Comparison of ENCODE assay signal across 16 mouse cellular contexts in the genomic region with DNA sequence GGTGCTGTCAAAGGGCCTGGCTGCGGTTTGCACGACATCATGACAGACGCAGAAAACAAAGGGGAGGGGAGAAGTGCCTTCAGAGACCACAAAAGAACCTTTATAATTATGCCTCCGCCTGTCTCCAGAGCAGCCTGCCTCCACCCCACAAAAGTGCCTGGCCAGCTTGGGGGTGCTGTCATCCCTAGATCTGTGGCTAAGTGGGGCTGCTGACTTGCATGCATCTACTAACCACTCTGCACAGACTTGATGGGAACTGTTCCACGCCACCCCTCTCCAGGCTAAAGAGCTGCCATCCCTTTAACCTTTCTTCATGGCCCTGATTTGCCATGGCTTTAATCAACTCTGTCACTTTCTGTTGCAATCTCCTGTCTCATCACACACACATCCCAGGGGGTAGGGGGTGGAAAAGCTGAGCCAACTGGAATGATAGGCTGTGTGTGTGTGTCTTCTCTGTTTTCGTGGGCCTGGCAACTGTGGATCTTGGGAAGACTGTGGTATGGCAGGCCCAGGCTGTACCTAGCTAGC.
"Had no signal": no experiment of that assay in that cellular context is flagged by ENCODE, and none has a peak within 500 bp of the region (broad histone marks: within the 10 kb centered on the region; RNA-seq: fewer than 3 reads in every experiment).

No protein-coding gene starts in this region.

- H3K4me2 ChIP-seq: liver, embryonic 11.5 days; liver, embryonic 15.5 days; midbrain, embryonic 13.5 days; neural tube, embryonic 15.5 days had no signal

- H3K9me3 ChIP-seq: liver, embryonic 15.5 days; midbrain, embryonic 13.5 days; neural tube, embryonic 15.5 days had no signal

- H3K36me3 ChIP-seq: liver, embryonic 15.5 days; midbrain, embryonic 13.5 days; neural tube, embryonic 15.5 days had no signal

- H3K9ac ChIP-seq: liver, embryonic 15.5 days; midbrain, embryonic 13.5 days; neural tube, embryonic 15.5 days had no signal

- H3K4me1 ChIP-seq: liver, embryonic 15.5 days; midbrain, embryonic 13.5 days; neural tube, embryonic 15.5 days had no signal

- ATAC-seq: lung, postnatal 0 days; midbrain, embryonic 13.5 days had no signal

- DNase-seq: kidney, postnatal 4 days; left cerebral cortex, postnatal 4 days; lung, adult 2 months; lung, postnatal 36 days; right cerebral cortex, postnatal 4 days; spleen, adult 18-20 months; thymus, adult 18-20 months; thymus, postnatal 36 days had no signal

- H3K27me3 ChIP-seq: liver, embryonic 15.5 days; neural tube, embryonic 15.5 days had no signal

- H3K4me3 ChIP-seq: layer of hippocampus, adult 2 months; liver, embryonic 15.5 days; midbrain, embryonic 13.5 days; myocyte; neural tube, embryonic 15.5 days had no signal

- H3K27ac ChIP-seq: kidney, postnatal 0 days; layer of hippocampus, adult 2 months; liver, embryonic 15.5 days; midbrain, embryonic 13.5 days; neural tube, embryonic 15.5 days had no signal
